ENCODE assay signal across 12 mouse cellular contexts in genomic region chr4:102622977-102623376, GRCm38 (mm10).
DNase-seq lines count a peak whose midpoint lies in the region; ATAC-seq lines count a peak whose summit lies in the region.
"Had no signal": no experiment of that assay in that cellular context is flagged by ENCODE, and none has a peak within 500 bp of the region (broad histone marks: within the 10 kb centered on the region; RNA-seq: fewer than 3 reads in every experiment).

No protein-coding gene starts in this region.

- no peak overlapping the region for H3K27ac ChIP-seq in hindbrain, embryonic 10.5 days
- no peak overlapping the region for H3K27ac ChIP-seq in hindbrain, embryonic 16.5 days (ENCODE audit: low read depth, low read length)
- no peak overlapping the region for H3K27ac ChIP-seq in lung, embryonic 16.5 days (ENCODE audit: low read length)
- H3K27ac ChIP-seq in embryonic facial prominence, embryonic 14.5 days (replicated peaks; ENCODE audit: low read depth, low read length) = no peak overlapping the region
- H3K27ac ChIP-seq: heart, adult 2 months; liver, embryonic 12.5 days had no signal

- WGBS in hindbrain, embryonic 10.5 days = 76% methylated on average over 5 of the region's 5 CpGs
- 45% methylated on average over 5 of the region's 5 CpGs for WGBS in hindbrain, embryonic 16.5 days
- 67% methylated on average over 5 of the region's 5 CpGs for WGBS in lung, embryonic 16.5 days
- 68% methylated on average over 5 of the region's 5 CpGs for WGBS in embryonic facial prominence, embryonic 14.5 days

- no peak overlapping the region for H3K9ac ChIP-seq in hindbrain, embryonic 16.5 days (ENCODE audit: low read depth, low read length)
- no peak overlapping the region for H3K9ac ChIP-seq in lung, embryonic 16.5 days (ENCODE audit: low read length)
- no peak overlapping the region for H3K9ac ChIP-seq in embryonic facial prominence, embryonic 14.5 days (ENCODE audit: low read depth, low read length)
- H3K9ac ChIP-seq: liver, embryonic 12.5 days had no signal

- no peaks in the 10 kb centered on the region for H3K27me3 ChIP-seq in hindbrain, embryonic 10.5 days (ENCODE audit: insufficient read depth, poor library complexity, severe bottlenecking)
- H3K27me3 ChIP-seq in hindbrain, embryonic 16.5 days (replicated peaks; ENCODE audit: control insufficient read depth, insufficient read depth, low read length) = no peaks in the 10 kb centered on the region
- no peaks in the 10 kb centered on the region for H3K27me3 ChIP-seq in lung, embryonic 16.5 days (ENCODE audit: control insufficient read depth, insufficient read depth, low read depth, low read length)
- no peaks in the 10 kb centered on the region for H3K27me3 ChIP-seq in embryonic facial prominence, embryonic 14.5 days (replicated peaks; ENCODE audit: control insufficient read depth, insufficient read depth, low read length)
- H3K27me3 ChIP-seq: liver, embryonic 12.5 days had no signal

- H3K9me3 ChIP-seq in hindbrain, embryonic 10.5 days = no peaks in the 10 kb centered on the region
- no peaks in the 10 kb centered on the region for H3K9me3 ChIP-seq in hindbrain, embryonic 16.5 days (ENCODE audit: control insufficient read depth, low read length)
- no peaks in the 10 kb centered on the region for H3K9me3 ChIP-seq in lung, embryonic 16.5 days (ENCODE audit: control insufficient read depth, low read length)
- H3K9me3 ChIP-seq in embryonic facial prominence, embryonic 14.5 days (ENCODE audit: control insufficient read depth, low read length) = no peaks in the 10 kb centered on the region
- H3K9me3 ChIP-seq: liver, embryonic 12.5 days had no signal

- H3K4me2 ChIP-seq in hindbrain, embryonic 16.5 days (ENCODE audit: low read length) = no peak overlapping the region
- H3K4me2 ChIP-seq in lung, embryonic 16.5 days (ENCODE audit: low read depth, low read length) = no peak overlapping the region
- H3K4me2 ChIP-seq in embryonic facial prominence, embryonic 14.5 days (ENCODE audit: low read depth, low read length) = no peak overlapping the region
- H3K4me2 ChIP-seq: liver, embryonic 12.5 days had no signal

- peak; percentile 37 to 60 for DNase-seq in cerebellum, postnatal 10 days
- DNase-seq in cerebellum, adult 9-10 months = no peak
- DNase-seq in hindbrain, embryonic 10.5 days (ENCODE audit: low spot score) = peak; percentile 16
- DNase-seq in lung, postnatal 10 days = no peak
- peak; percentile 35 for DNase-seq in embryonic facial prominence, embryonic 14.5 days (ENCODE audit: low spot score)
- DNase-seq: heart, adult 2 months; lung, postnatal 4 days; thymus, adult 2 months had no signal

- H3K4me1 ChIP-seq in hindbrain, embryonic 10.5 days (replicated peaks) = peaks cover 6% of the 10 kb centered on the region
- H3K4me1 ChIP-seq in hindbrain, embryonic 16.5 days (ENCODE audit: control insufficient read depth, insufficient read depth, low read depth, low read length) = 0 out of 2 replicates have a peak, but pooled peaks cover 2% of the 10 kb centered on the region
- 0 out of 2 replicates have a peak, but pooled peaks cover 2% of the 10 kb centered on the region for H3K4me1 ChIP-seq in lung, embryonic 16.5 days (replicated peaks; ENCODE audit: control insufficient read depth, insufficient read depth, low read length)
- H3K4me1 ChIP-seq in embryonic facial prominence, embryonic 14.5 days (ENCODE audit: control insufficient read depth, insufficient read depth, low read length) = no peaks in the 10 kb centered on the region
- H3K4me1 ChIP-seq: liver, embryonic 12.5 days had no signal

- no peaks in the 10 kb centered on the region for H3K36me3 ChIP-seq in hindbrain, embryonic 10.5 days
- H3K36me3 ChIP-seq in hindbrain, embryonic 16.5 days (ENCODE audit: control insufficient read depth, insufficient read depth, low read length) = no peaks in the 10 kb centered on the region
- H3K36me3 ChIP-seq in lung, embryonic 16.5 days (ENCODE audit: control insufficient read depth, insufficient read depth, low read length) = no peaks in the 10 kb centered on the region
- H3K36me3 ChIP-seq in embryonic facial prominence, embryonic 14.5 days (ENCODE audit: control insufficient read depth, insufficient read depth, low read length) = no peaks in the 10 kb centered on the region
- H3K36me3 ChIP-seq: liver, embryonic 12.5 days had no signal

- ATAC-seq in hindbrain, embryonic 16.5 days = no peak
- peak; percentile 45; the same call in 1 of the 2 replicates for ATAC-seq in lung, embryonic 16.5 days (ENCODE audit: low read depth)
- ATAC-seq in embryonic facial prominence, embryonic 14.5 days (ENCODE audit: low read depth) = peak; percentile 76; the same call in 1 of the 2 replicates
- ATAC-seq in cerebellum, adult (ENCODE audit: insufficient number of reproducible peaks, low FRiP score, low TSS enrichment) = no peak
- ATAC-seq: liver, embryonic 12.5 days had no signal

- H3K4me3 ChIP-seq in hindbrain, embryonic 10.5 days = no peak overlapping the region
- no peak overlapping the region for H3K4me3 ChIP-seq in hindbrain, embryonic 16.5 days (ENCODE audit: low read length)
- H3K4me3 ChIP-seq in lung, embryonic 16.5 days (ENCODE audit: low read length) = no peak overlapping the region
- H3K4me3 ChIP-seq in embryonic facial prominence, embryonic 14.5 days (ENCODE audit: low read depth, low read length) = no peak overlapping the region
- H3K4me3 ChIP-seq: heart, adult 2 months; liver, embryonic 12.5 days had no signal

Comparison
In these comparisons a context has a peak if more than half of its experiments do, and no peak if none do; other contexts are left out.
1. DNase-seq: peak in cerebellum, postnatal 10 days (2 of 2), hindbrain, embryonic 10.5 days (single experiment) and embryonic facial prominence, embryonic 14.5 days (single experiment); none in cerebellum, adult 9-10 months (single experiment) and lung, postnatal 10 days (single experiment).
2. ATAC-seq: peak in lung, embryonic 16.5 days (single experiment) and embryonic facial prominence, embryonic 14.5 days (single experiment); none in hindbrain, embryonic 16.5 days (single experiment) and cerebellum, adult (single experiment).